Mouse (Mus musculus): ENCODE results near the gene Bmp8b. TPM values are rescaled to one million over a fixed set of nuclear protein-coding genes. Genes with fewer than 3 reads are reported as not detected.

The Bmp8b gene
- total RNA-seq, 1 experiment = 7.2 TPM

GRCm38 (mm10) chr4:123126626-123127025 is 21.7 kb downstream of the Bmp8b start:
- no peak overlapping the region for H3K27ac ChIP-seq (ENCODE audit: insufficient read depth, low read depth, low read length, poor library complexity, severe bottlenecking)
- DNase-seq (ENCODE audit: low read depth, low spot score) = no peak
- no peak for TF ChIP-seq ZNF384 (IDR thresholded peaks at IDR 0.05; ENCODE audit: low read depth, low read length)
- no peak for TF ChIP-seq ZC3H11A (IDR thresholded peaks at IDR 0.05; ENCODE audit: borderline replicate concordance, low read depth, low read length)
- no peak for TF ChIP-seq CHD2 (IDR thresholded peaks at IDR 0.05; ENCODE audit: low read depth, low read length)
- TF ChIP-seq MAFK (IDR thresholded peaks at IDR 0.05; ENCODE audit: insufficient read depth, low read depth, low read length) = no peak
- TF ChIP-seq HCFC1 (IDR thresholded peaks at IDR 0.05; ENCODE audit: borderline replicate concordance, insufficient read depth, low read length) = no peak
- no peak overlapping the region for H3K9ac ChIP-seq (ENCODE audit: insufficient read depth, low read depth, low read length, poor library complexity, severe bottlenecking)
- H3K4me1 ChIP-seq (ENCODE audit: control insufficient read depth in 2 of 2, insufficient read depth in 2 of 2, low read length in 2 of 2, poor library complexity in 1 of 2) = no peaks in the 10 kb centered on the region
- H3K9me3 ChIP-seq (ENCODE audit: control insufficient read depth, insufficient read depth, low read depth, low read length) = no peaks in the 10 kb centered on the region
- in situ Hi-C loops (cut with MboI; ENCODE audit: low sequenced_read_pairs in 2 of 2, unreplicated experiment in 2 of 2) = no loop called here
- H3K36me3 ChIP-seq (ENCODE audit: control insufficient read depth, insufficient read depth, low read length, poor library complexity, severe bottlenecking) = peaks cover 42% of the 10 kb centered on the region
- no peak overlapping the region for H3K4me3 ChIP-seq (ENCODE audit: insufficient read depth in 1 of 2, low read depth in 1 of 2, low read length in 2 of 2, poor library complexity in 1 of 2, severe bottlenecking in 1 of 2)

- DNase-seq (ENCODE audit: low read depth, low spot score) = no peak
- in situ Hi-C loops (cut with MboI; ENCODE audit: low sequenced_read_pairs in 2 of 2, unreplicated experiment in 2 of 2) = no loop called here
These were observed 22.1 kb downstream of the Bmp8b start for GRCm38 (mm10) chr4:123127051-123127450.

GRCm38 (mm10) chr4:123137551-123137950 is 32.6 kb downstream of the Bmp8b start:
- TF ChIP-seq ZNF384 (IDR thresholded peaks at IDR 0.05; ENCODE audit: low read depth, low read length) = no peak
- no peak for TF ChIP-seq CHD2 (IDR thresholded peaks at IDR 0.05; ENCODE audit: low read depth, low read length)
- no peak for TF ChIP-seq MAFK (IDR thresholded peaks at IDR 0.05; ENCODE audit: insufficient read depth, low read depth, low read length)
- no peak for TF ChIP-seq ZC3H11A (IDR thresholded peaks at IDR 0.05; ENCODE audit: borderline replicate concordance, low read depth, low read length)
- no peak for TF ChIP-seq HCFC1 (IDR thresholded peaks at IDR 0.05; ENCODE audit: borderline replicate concordance, insufficient read depth, low read length)
- H3K9ac ChIP-seq (ENCODE audit: insufficient read depth, low read depth, low read length, poor library complexity, severe bottlenecking) = no peak overlapping the region
- H3K27ac ChIP-seq (ENCODE audit: insufficient read depth, low read depth, low read length, poor library complexity, severe bottlenecking) = no peak overlapping the region
- no peak for DNase-seq (ENCODE audit: low read depth, low spot score)
- no peak overlapping the region for H3K4me3 ChIP-seq (ENCODE audit: insufficient read depth in 1 of 2, low read depth in 1 of 2, low read length in 2 of 2, poor library complexity in 1 of 2, severe bottlenecking in 1 of 2)
- H3K9me3 ChIP-seq (ENCODE audit: control insufficient read depth, insufficient read depth, low read depth, low read length) = no peaks in the 10 kb centered on the region
- in situ Hi-C loops (cut with MboI; ENCODE audit: low sequenced_read_pairs in 2 of 2, unreplicated experiment in 2 of 2) = no loop called here
- peaks cover 3 to 6% of the 10 kb centered on the region in 2 experiments for H3K4me1 ChIP-seq (ENCODE audit: control insufficient read depth in 2 of 2, insufficient read depth in 2 of 2, low read length in 2 of 2, poor library complexity in 1 of 2)
- peaks cover 28% of the 10 kb centered on the region for H3K36me3 ChIP-seq (ENCODE audit: control insufficient read depth, insufficient read depth, low read length, poor library complexity, severe bottlenecking)

More at GRCm38 (mm10) chr4:123127051-123127450, 22.1 kb downstream of the Bmp8b start:
- Histone ChIP-seq H3K27ac (ENCODE audit: insufficient read depth, low read depth, low read length, poor library complexity, severe bottlenecking) (no peak overlapping the region), H3K4me3 (ENCODE audit: insufficient read depth in 1 of 2, low read depth in 1 of 2, low read length in 2 of 2, poor library complexity in 1 of 2, severe bottlenecking in 1 of 2) (no peak overlapping the region), H3K4me1 (ENCODE audit: control insufficient read depth in 2 of 2, insufficient read depth in 2 of 2, low read length in 2 of 2, poor library complexity in 1 of 2) (no peaks in the 10 kb centered on the region), H3K9ac (ENCODE audit: insufficient read depth, low read depth, low read length, poor library complexity, severe bottlenecking) (no peak overlapping the region), H3K9me3 (ENCODE audit: control insufficient read depth, insufficient read depth, low read depth, low read length) (no peaks in the 10 kb centered on the region), H3K36me3 (ENCODE audit: control insufficient read depth, insufficient read depth, low read length, poor library complexity, severe bottlenecking) (peaks cover 46% of the 10 kb centered on the region)
- TF ChIP-seq ZC3H11A (IDR thresholded peaks at IDR 0.05; ENCODE audit: borderline replicate concordance, low read depth, low read length) = no peak
- no peak for TF ChIP-seq ZNF384 (IDR thresholded peaks at IDR 0.05; ENCODE audit: low read depth, low read length)
- no peak for TF ChIP-seq MAFK (IDR thresholded peaks at IDR 0.05; ENCODE audit: insufficient read depth, low read depth, low read length)

DNA sequence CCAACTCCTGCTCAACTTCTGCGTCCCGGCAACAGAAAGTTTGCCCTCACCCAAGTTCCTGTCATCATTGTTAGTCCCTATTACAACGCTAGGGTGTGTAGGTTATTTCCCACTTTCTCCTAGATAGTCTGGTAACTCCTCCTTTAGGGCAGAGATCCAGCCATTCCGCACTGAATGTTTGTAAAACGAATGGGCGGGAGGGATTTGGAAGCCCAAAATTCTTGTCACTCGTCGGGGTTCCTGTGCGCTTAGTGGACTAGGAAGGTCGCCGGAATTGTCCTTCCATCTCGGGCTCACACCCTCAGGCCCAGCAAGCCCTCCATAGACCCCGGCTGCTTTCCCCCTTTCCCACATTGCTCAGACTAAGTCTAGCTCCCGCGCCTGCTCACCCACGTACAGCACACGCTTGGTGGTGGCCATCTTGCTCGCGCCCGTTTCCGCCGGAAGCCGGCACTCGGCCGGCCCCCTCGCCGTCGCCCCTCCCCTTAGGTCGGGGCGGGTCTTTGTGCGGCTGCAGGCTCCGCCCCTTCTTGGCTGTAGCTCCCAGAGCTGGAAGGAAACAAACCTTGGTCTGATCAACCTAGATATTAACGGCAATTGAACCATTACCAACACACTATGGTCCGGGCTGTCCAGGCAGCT is 34.7 kb downstream of the Bmp8b start, which contains the start of gene Ppie:
Gene Ppie, minus strand, starts transcription at position 439 of the 642 bp plus-strand sequence.
- peak within 1 kb of the TSS; percentile 98 to 99 for H3K4me3 ChIP-seq (ENCODE audit: insufficient read depth in 1 of 2, low read depth in 1 of 2, low read length in 2 of 2, poor library complexity in 1 of 2, severe bottlenecking in 1 of 2)
- in situ Hi-C loops (cut with MboI; ENCODE audit: low sequenced_read_pairs in 2 of 2, unreplicated experiment in 2 of 2) = no loop called here
- TF ChIP-seq HCFC1 (IDR thresholded peaks at IDR 0.05; ENCODE audit: borderline replicate concordance, insufficient read depth, low read length) = peak; percentile 80; the same call in 1 of the 2 replicates
- no peak for TF ChIP-seq ZNF384 (IDR thresholded peaks at IDR 0.05; ENCODE audit: low read depth, low read length)
- TF ChIP-seq MAFK (IDR thresholded peaks at IDR 0.05; ENCODE audit: insufficient read depth, low read depth, low read length) = no peak

More for the DNA sequence above, 34.7 kb downstream of the Bmp8b start, which contains the start of gene Ppie:
- H3K27ac ChIP-seq (ENCODE audit: insufficient read depth, low read depth, low read length, poor library complexity, severe bottlenecking) = peak within 1 kb of the TSS; percentile 83
- H3K36me3 ChIP-seq (ENCODE audit: control insufficient read depth, insufficient read depth, low read length, poor library complexity, severe bottlenecking) = peaks cover 15% of the 10 kb centered on the region
- H3K9ac ChIP-seq (ENCODE audit: insufficient read depth, low read depth, low read length, poor library complexity, severe bottlenecking) = peak within 1 kb of the TSS; percentile 100
- H3K4me1 ChIP-seq (ENCODE audit: control insufficient read depth in 2 of 2, insufficient read depth in 2 of 2, low read length in 2 of 2, poor library complexity in 1 of 2) = peaks cover 3 to 6% of the 10 kb centered on the region in 2 experiments
- no peaks in the 10 kb centered on the region for H3K9me3 ChIP-seq (ENCODE audit: control insufficient read depth, insufficient read depth, low read depth, low read length)
- peak; percentile 74 for DNase-seq (ENCODE audit: low read depth, low spot score)

Measured in ES-E14 (cell line).